Mouse (Mus musculus): ENCODE data around the gene Pkd2.

GRCm38 (mm10) chr5:104449491-104449890, 9.8 kb upstream of the Pkd2 start:
- TF ChIP-seq CTCF (IDR thresholded peaks at IDR 0.05; ENCODE audit: insufficient read depth, low read depth, low read length): no peak
- no peak for TF ChIP-seq POLR2A (IDR thresholded peaks at IDR 0.05; ENCODE audit: insufficient read depth, low read depth, low read length)

All from olfactory bulb, adult 2 months (tissue).